8 mouse cellular contexts compared by ENCODE assay signal in genomic region chr5:90771880-90772653, GRCm38 (mm10). TPM values are rescaled to one million over a fixed set of nuclear protein-coding genes. Genes with fewer than 3 reads are reported as not detected.
DNase-seq lines count a peak whose midpoint lies in the region; ATAC-seq lines count a peak whose summit lies in the region.

TSS of gene Pf4 (plus strand) at chr5:90772435.

- peaks cover 10% of the 10 kb centered on the region; the same call in 1 of the 2 replicates for H3K79me2 ChIP-seq in macrophage (ENCODE audit: inconsistent target)

- H3K4me2 ChIP-seq in neural tube, embryonic 11.5 days (ENCODE audit: low read depth): no peak within 1 kb of the TSS
- H3K4me2 ChIP-seq in heart, embryonic 11.5 days: peak within 1 kb of the TSS; percentile 29
- H3K4me2 ChIP-seq in kidney, embryonic 14.5 days (replicated peaks; ENCODE audit: low read depth, low read length): no peak within 1 kb of the TSS

- H3K27ac ChIP-seq in neural tube, embryonic 11.5 days (ENCODE audit: low read depth, low read length): no peak within 1 kb of the TSS
- no peak within 1 kb of the TSS for H3K27ac ChIP-seq in heart, embryonic 11.5 days (ENCODE audit: low read depth, low read length)
- no peak within 1 kb of the TSS for H3K27ac ChIP-seq in kidney, embryonic 14.5 days (ENCODE audit: low read depth, low read length)
- peak within 1 kb of the TSS; percentile 99 for H3K27ac ChIP-seq in macrophage

- H3K4me3 ChIP-seq in neural tube, embryonic 11.5 days (ENCODE audit: low read depth, low read length): no peak within 1 kb of the TSS
- no peak within 1 kb of the TSS for H3K4me3 ChIP-seq in heart, embryonic 11.5 days (ENCODE audit: low read depth, low read length)
- H3K4me3 ChIP-seq in kidney, embryonic 14.5 days (ENCODE audit: low read length): no peak within 1 kb of the TSS
- H3K4me3 ChIP-seq in macrophage (ENCODE audit: inconsistent target): peak within 1 kb of the TSS; percentile 57

- no peak within 1 kb of the TSS for H3K9ac ChIP-seq in neural tube, embryonic 11.5 days (ENCODE audit: low read length)
- H3K9ac ChIP-seq in heart, embryonic 11.5 days (ENCODE audit: low read depth, low read length): no peak within 1 kb of the TSS
- H3K9ac ChIP-seq in kidney, embryonic 14.5 days (ENCODE audit: low read depth, low read length): no peak within 1 kb of the TSS

- WGBS in neural tube, embryonic 11.5 days: 90% methylated on average over 16 of the region's 16 CpGs
- WGBS in heart, embryonic 11.5 days (ENCODE audit: insufficient replicate concordance): 63% methylated on average over 16 of the region's 16 CpGs
- WGBS in kidney, embryonic 14.5 days: 75% methylated on average over 16 of the region's 16 CpGs
- 4% methylated on average over 16 of the region's 16 CpGs for WGBS in macrophage (ENCODE audit: missing documents)

- no peaks in the 10 kb centered on the region for H3K36me3 ChIP-seq in neural tube, embryonic 11.5 days (ENCODE audit: control insufficient read depth, insufficient read depth, low read length)
- H3K36me3 ChIP-seq in heart, embryonic 11.5 days (ENCODE audit: control insufficient read depth, insufficient read depth, low read length): no peaks in the 10 kb centered on the region
- no peaks in the 10 kb centered on the region for H3K36me3 ChIP-seq in kidney, embryonic 14.5 days (ENCODE audit: control insufficient read depth, insufficient read depth, low read length)
- H3K36me3 ChIP-seq in macrophage (ENCODE audit: inconsistent target): no peaks in the 10 kb centered on the region

- DNase-seq in neural tube, embryonic 11.5 days (ENCODE audit: low spot score): no peak
- no peak for DNase-seq in neural tube, embryonic 10.5 days (ENCODE audit: extremely low spot score, low spot score)
- DNase-seq in layer of hippocampus, adult 8-10 months (ENCODE audit: low spot score in 2 of 2): no peak
- no peak for DNase-seq in spleen, adult 18-20 months
- no peak for DNase-seq in urinary bladder, postnatal 4 days (ENCODE audit: low spot score in 2 of 2)

- ATAC-seq in neural tube, embryonic 11.5 days (ENCODE audit: insufficient read depth, low FRiP score, low TSS enrichment): no peak
- ATAC-seq in heart, embryonic 11.5 days (replicated peaks; ENCODE audit: insufficient number of reproducible peaks, low FRiP score, low TSS enrichment): no peak
- ATAC-seq in kidney, embryonic 14.5 days (ENCODE audit: low FRiP score, low TSS enrichment): no peak

- H3K4me1 ChIP-seq in neural tube, embryonic 11.5 days (ENCODE audit: control insufficient read depth, insufficient read depth, low read length): no peaks in the 10 kb centered on the region
- peaks cover 2% of the 10 kb centered on the region; the same call in 1 of the 2 replicates for H3K4me1 ChIP-seq in heart, embryonic 11.5 days (ENCODE audit: control insufficient read depth, insufficient read depth, low read length)
- H3K4me1 ChIP-seq in kidney, embryonic 14.5 days (ENCODE audit: control insufficient read depth, insufficient read depth, low read length): no peaks in the 10 kb centered on the region

- H3K9me3 ChIP-seq in neural tube, embryonic 11.5 days (ENCODE audit: control insufficient read depth, low read length): no peaks in the 10 kb centered on the region
- no peaks in the 10 kb centered on the region for H3K9me3 ChIP-seq in heart, embryonic 11.5 days (replicated peaks; ENCODE audit: control insufficient read depth, low read length)
- H3K9me3 ChIP-seq in kidney, embryonic 14.5 days (ENCODE audit: control insufficient read depth, low read length): no peaks in the 10 kb centered on the region

- no peaks in the 10 kb centered on the region for H3K27me3 ChIP-seq in neural tube, embryonic 11.5 days (ENCODE audit: control insufficient read depth, insufficient read depth, low read length)
- no peaks in the 10 kb centered on the region for H3K27me3 ChIP-seq in heart, embryonic 11.5 days (ENCODE audit: control insufficient read depth, insufficient read depth, low read length)
- no peaks in the 10 kb centered on the region for H3K27me3 ChIP-seq in kidney, embryonic 14.5 days (ENCODE audit: control insufficient read depth, insufficient read depth, low read length)

RNA-seq across cellular contexts. Expression of gene Pf4, which starts in this region (rescaled TPM):
- polyA plus RNA-seq in neural tube, embryonic 11.5 days (2014; fragmentation: Nextera tagmentation; extraction: Ambion mirVana): 71.4 and 79.6 TPM in 2 replicates
- 115 and 125 TPM in 2 replicates for polyA plus RNA-seq in heart, embryonic 11.5 days (2014; fragmentation: Nextera tagmentation; extraction: Ambion mirVana)
- polyA plus RNA-seq in kidney, embryonic 14.5 days (2014; fragmentation: Nextera tagmentation; extraction: Ambion mirVana): 28.2 and 35.1 TPM in 2 replicates
- 100 to 1,000 TPM in 1 of 26 experiments, 10 to 100 TPM in 17, 1 to 10 TPM in 8; 3.5 to 105 (median 15.3) TPM for total RNA-seq in macrophage (2018; cell fraction: chromatin; rRNA removed)
- 100 to 1,000 TPM; 229 to 877 (median 467) TPM for total RNA-seq in macrophage (2018; cell fraction: cytosol; rRNA removed)
- total RNA-seq in macrophage (2018; cell fraction: nucleus; rRNA removed): 1,000 to 10,000 TPM in 1 of 26 experiments, 100 to 1,000 TPM in 13, 10 to 100 TPM in 12; 51.2 to 1,104 (median 112) TPM
- 376 to 3,137 TPM (median 826 TPM) in 3 replicates for polyA plus RNA-seq in macrophage (2018)
- 1 to 10 TPM; 2.8 to 3.1 (median 2.9) TPM for total RNA-seq in layer of hippocampus, adult 8-10 months (2022)
